Comparison of ENCODE assay signal across 8 mouse cellular contexts in genomic region chr5:148958355-148958754, GRCm38 (mm10). TPM values are rescaled to one million over a fixed set of nuclear protein-coding genes. Genes with fewer than 3 reads are reported as not detected.
A peak's percentile ranks its signal among the peaks of the same experiment; 100 is the strongest.
DNase-seq lines count a peak whose midpoint lies in the region; ATAC-seq and TF ChIP-seq lines count a peak whose summit lies in the region.
"Had no signal": no experiment of that assay in that cellular context is flagged by ENCODE, and none has a peak within 500 bp of the region (broad histone marks: within the 10 kb centered on the region; RNA-seq: fewer than 3 reads in every experiment).

No protein-coding gene starts in this region.

- H3K9ac ChIP-seq in lung, embryonic 14.5 days, result no peak overlapping the region
- no peak overlapping the region; the same call in 1 of the 2 replicates for H3K9ac ChIP-seq in liver, adult 2 months (ENCODE audit: low read depth, low read length)
- H3K9ac ChIP-seq in stomach, embryonic 15.5 days, result no peak overlapping the region

- H3K27ac ChIP-seq in lung, embryonic 14.5 days (ENCODE audit: low read depth), result no peak overlapping the region
- peak overlapping the region; percentile 95 for H3K27ac ChIP-seq in liver, adult 2 months (replicated peaks; ENCODE audit: insufficient read depth, low read depth, low read length)
- no peak overlapping the region for H3K27ac ChIP-seq in stomach, embryonic 15.5 days

- no peak for DNase-seq in lung, embryonic 14.5 days
- no peak for DNase-seq in lung, adult 18-20 months
- DNase-seq in cerebellum, adult 9-10 months, result peak; percentile 44
- peak; percentile 31 for DNase-seq in liver, adult 2 months (ENCODE audit: extremely low read depth, low read depth, low spot score)
- DNase-seq in left cerebral cortex, postnatal 36 days (ENCODE audit: low spot score in 2 of 2), result no peak
- DNase-seq in left cerebral cortex, adult 8-10 months (ENCODE audit: low spot score in 2 of 2), result no peak

- no peak for TF ChIP-seq POLR2A in liver, adult 2 months (IDR thresholded peaks at IDR 0.05; ENCODE audit: extremely low read depth, insufficient read depth, low read length)

- no peaks in the 10 kb centered on the region for H3K36me3 ChIP-seq in lung, embryonic 14.5 days (ENCODE audit: insufficient read depth)
- H3K36me3 ChIP-seq in liver, adult 2 months (ENCODE audit: control insufficient read depth, insufficient read depth, low read length), result no peaks in the 10 kb centered on the region
- H3K36me3 ChIP-seq in stomach, embryonic 15.5 days, result no peaks in the 10 kb centered on the region
- H3K36me3 ChIP-seq: limb, embryonic 12.5 days had no signal

- H3K4me3 ChIP-seq in lung, embryonic 14.5 days (ENCODE audit: low read depth, low read length), result no peak overlapping the region
- no peak overlapping the region for H3K4me3 ChIP-seq in liver, adult 2 months (ENCODE audit: insufficient read depth, low read depth, low read length)
- H3K4me3 ChIP-seq in stomach, embryonic 15.5 days (replicated peaks), result no peak overlapping the region; the same call in 1 of the 2 replicates

- TF ChIP-seq CTCF in lung, embryonic 14.5 days (IDR thresholded peaks at IDR 0.05; ENCODE audit: low read depth), result peak; percentile 67
- peak; percentile 75 for TF ChIP-seq CTCF in liver, adult 2 months (IDR thresholded peaks at IDR 0.05; ENCODE audit: low read depth, low read length)

- 37% methylated on average over 9 of the region's 9 CpGs for WGBS in lung, embryonic 14.5 days
- WGBS in liver, adult 2 months, result 39% methylated on average over 9 of the region's 9 CpGs
- WGBS in stomach, embryonic 15.5 days, result 50% methylated on average over 9 of the region's 9 CpGs

- no peaks in the 10 kb centered on the region for H3K79me2 ChIP-seq in liver, adult 2 months (ENCODE audit: control insufficient read depth, insufficient read depth, low read length)

- H3K4me1 ChIP-seq in lung, embryonic 14.5 days (ENCODE audit: insufficient read depth), result peaks cover 2% of the 10 kb centered on the region; the same call in 1 of the 2 replicates
- peaks cover 20% of the 10 kb centered on the region for H3K4me1 ChIP-seq in liver, adult 2 months (ENCODE audit: control insufficient read depth, insufficient read depth, low read length)
- H3K4me1 ChIP-seq in stomach, embryonic 15.5 days, result peaks cover 20% of the 10 kb centered on the region; the same call in 1 of the 2 replicates

- H3K4me2 ChIP-seq in lung, embryonic 14.5 days, result no peak overlapping the region
- H3K4me2 ChIP-seq in stomach, embryonic 15.5 days, result peak overlapping the region; percentile 89; the same call in 1 of the 2 replicates

- no peaks in the 10 kb centered on the region for H3K9me3 ChIP-seq in lung, embryonic 14.5 days (ENCODE audit: low read depth, low read length)
- no peaks in the 10 kb centered on the region for H3K9me3 ChIP-seq in stomach, embryonic 15.5 days
- H3K9me3 ChIP-seq: limb, embryonic 12.5 days had no signal

- no peak for ATAC-seq in lung, embryonic 14.5 days (ENCODE audit: insufficient read depth)
- ATAC-seq in stomach, embryonic 15.5 days (ENCODE audit: insufficient read depth, low FRiP score, low read depth), result no peak

- H3K27me3 ChIP-seq in lung, embryonic 14.5 days (ENCODE audit: insufficient read depth, low read length), result no peaks in the 10 kb centered on the region
- no peaks in the 10 kb centered on the region for H3K27me3 ChIP-seq in liver, adult 2 months (ENCODE audit: control insufficient read depth, insufficient read depth, low read length)
- no peaks in the 10 kb centered on the region for H3K27me3 ChIP-seq in stomach, embryonic 15.5 days (replicated peaks)
- H3K27me3 ChIP-seq: limb, embryonic 12.5 days had no signal

- intact Hi-C loops in left cerebral cortex, postnatal 36 days (cut with DNase I), result loop anchor here (2.0 to 5.0 kb wide), 3 partner anchors 30 to 94 kb away; partner anchors contain the start of genes Gm42791 and Katnal1

RNA-seq across cellular contexts. Expression of gene Katnal1, which starts 29.2 kb away (rescaled TPM):
- 13.8 and 14.2 TPM in 2 replicates for polyA plus RNA-seq in lung, embryonic 14.5 days (2014; fragmentation: Nextera tagmentation; extraction: Ambion mirVana)
- total RNA-seq in liver, adult 2 months (2014; rRNA removed), result 3.9 and 4.2 TPM in 2 replicates
- polyA plus RNA-seq in liver, adult 2 months (2012; rRNA removed), result 1.5 and 2.0 TPM in 2 replicates
- 12.0 and 12.2 TPM in 2 replicates for polyA plus RNA-seq in stomach, embryonic 15.5 days (2015; fragmentation: Nextera tagmentation; extraction: Ambion mirVana)
- 10 to 100 TPM; 69.5 to 72.8 TPM for total RNA-seq in left cerebral cortex, postnatal 36 days (2021)
- total RNA-seq in left cerebral cortex, adult 8-10 months (2022), result 10 to 100 TPM; 64.2 to 80.1 (median 70.7) TPM

RNA-seq across cellular contexts. Expression of gene Gm42791, which starts 36.6 kb away (rescaled TPM):
- 0.58 and 1.2 TPM in 2 replicates for polyA plus RNA-seq in lung, embryonic 14.5 days (2014; fragmentation: Nextera tagmentation; extraction: Ambion mirVana)
- not detected in 2 replicates for total RNA-seq in liver, adult 2 months (2014; rRNA removed)
- not detected in 2 replicates for polyA plus RNA-seq in liver, adult 2 months (2012; rRNA removed)
- 0.67 and 0.80 TPM in 2 replicates for polyA plus RNA-seq in stomach, embryonic 15.5 days (2015; fragmentation: Nextera tagmentation; extraction: Ambion mirVana)
- 10 to 100 TPM; 14.8 to 36.1 TPM for total RNA-seq in left cerebral cortex, postnatal 36 days (2021)
- total RNA-seq in left cerebral cortex, adult 8-10 months (2022), result 10 to 100 TPM; 30.1 to 40.2 (median 34.9) TPM

Comparison
In these comparisons a context has a peak if more than half of its experiments do, and no peak if none do; other contexts are left out.
1. DNase-seq: peak in cerebellum, adult 9-10 months (single experiment) and liver, adult 2 months (single experiment); none in lung, embryonic 14.5 days (single experiment), lung, adult 18-20 months (0 of 2), left cerebral cortex, postnatal 36 days (0 of 2) and left cerebral cortex, adult 8-10 months (0 of 2).
2. RNA of gene Katnal1, which starts 29.2 kb away (total RNA-seq): 64.2 to 80.1 TPM in left cerebral cortex, adult 8-10 months and 69.5 to 72.8 TPM in left cerebral cortex, postnatal 36 days; 3.9 to 4.2 TPM in liver, adult 2 months; every median in the first group is over 10 times any median in the second.
3. RNA of gene Gm42791, which starts 36.6 kb away (total RNA-seq): 14.8 to 36.1 TPM in left cerebral cortex, postnatal 36 days and 30.1 to 40.2 TPM in left cerebral cortex, adult 8-10 months; not detected in liver, adult 2 months; every median in the first group is over 10 times any median in the second.